Mouse (Mus musculus) spleen, adult 2 months (tissue): ENCODE data around the gene Zfp398. TPM values are rescaled to one million over a fixed set of nuclear protein-coding genes. Genes with fewer than 3 reads are reported as not detected.

Source experiments
- DNase-seq, 2 experiments: peaks; one replicate each; pipeline versions ENCODE4 v3.0.0 to v3.0.0-alpha.2; 2012 to 2021; ENCODE audit warnings: low spot score in 2 of 2, low read depth in 1 of 2
- H3K27ac ChIP-seq: fragments of 200-500 bp; 2 replicates; pipeline ENCODE4 v1.5.1; 2012; ENCODE audit warnings: low read length, inconsistent platforms; ENCODE audit not compliant: insufficient read depth
- H3K27me3 ChIP-seq: fragments of 200-500 bp; 2 replicates; pipeline ENCODE4 v1.6.1; 2012; ENCODE audit warnings: mild to moderate bottlenecking, moderate library complexity, low read length, inconsistent platforms; ENCODE audit not compliant: control insufficient read depth, insufficient read depth
- H3K36me3 ChIP-seq: fragments of 200-500 bp; 2 replicates; pipeline ENCODE4 v1.6.1; 2012; ENCODE audit warnings: mild to moderate bottlenecking, low read length, inconsistent platforms; ENCODE audit not compliant: control insufficient read depth, insufficient read depth
- H3K4me1 ChIP-seq: fragments of 200-500 bp; 2 replicates; pipeline ENCODE4 v1.6.1; 2011; ENCODE audit warnings: inconsistent platforms; ENCODE audit not compliant: control insufficient read depth, insufficient read depth, insufficient read length
- H3K4me3 ChIP-seq: fragments of 200-500 bp; 2 replicates; pipeline ENCODE4 v1.5.1; 2011; ENCODE audit warnings: mild to moderate bottlenecking, inconsistent platforms; ENCODE audit not compliant: insufficient read depth, insufficient read length; ENCODE audit errors: extremely low read depth
- CTCF ChIP-seq: fragments of 200-500 bp; IDR thresholded peaks from 2 replicates; pipeline ENCODE4 v1.5.1; 2011; ENCODE audit warnings: mild to moderate bottlenecking, inconsistent platforms; ENCODE audit not compliant: insufficient read depth, insufficient read length, insufficient replicate concordance; ENCODE audit errors: extremely low read depth
- POLR2A ChIP-seq: fragments of 200-500 bp; IDR thresholded peaks from 2 replicates; pipeline ENCODE4 v1.6.1; 2011; ENCODE audit warnings: low read depth, low read length, inconsistent platforms
- WGBS: fragments of 180-500 bp; shearing (Covaris S2); methylation state at CpG from one replicate; pipeline ENCODE4 v1.1.7; 2018; 5-methylcytosine and 5-hydroxymethylcytosine counted together
- polyA plus RNA-seq: library from polyadenylated mRNA; depleted of rRNA; stranded (reverse); fragments of >200 nt; gene quantifications from 2 replicates; pipeline ENCODE4 v1.2.3, GENCODE M21; 2012

The Zfp398 gene
- polyA plus RNA-seq, 1 experiment: 13.0 TPM

DNA sequence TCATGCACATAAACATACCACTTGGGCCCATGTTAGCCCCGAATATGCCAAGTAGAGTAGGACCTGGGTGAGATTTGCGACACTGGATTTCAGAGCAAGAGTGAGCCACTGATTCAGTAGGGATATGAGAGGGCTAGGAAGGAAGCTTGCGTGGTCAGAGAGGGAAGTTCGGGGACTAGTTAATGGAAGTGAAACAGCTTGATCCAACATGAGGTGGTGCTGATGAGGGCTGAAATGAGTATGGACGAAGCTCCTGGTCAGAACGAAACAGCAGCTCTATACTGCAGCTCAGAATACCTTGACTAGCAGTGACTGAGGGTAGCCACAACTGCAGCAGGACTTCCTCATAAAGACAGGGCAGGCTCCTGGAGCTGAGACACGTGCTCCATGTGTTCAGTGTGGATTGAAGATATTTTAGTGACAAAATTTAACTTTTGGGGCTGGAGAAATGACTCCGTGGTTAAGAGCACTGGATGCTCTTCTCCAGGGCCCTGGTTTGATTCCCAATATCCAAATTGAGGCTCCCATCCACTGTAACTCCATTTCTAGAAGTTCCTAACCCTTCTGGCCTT, 53.4 kb downstream of the Zfp398 start:
- TF ChIP-seq CTCF (no peak), POLR2A (no peak)
- Histone ChIP-seq H3K27ac (no peak overlapping the region), H3K4me1 (no peaks in the 10 kb centered on the region), H3K27me3 (no peaks in the 10 kb centered on the region), H3K36me3 (peaks cover 26% of the 10 kb centered on the region), H3K4me3 (no peak overlapping the region)
- no peak for DNase-seq
- 79% methylated on average over 8 of the region's 8 CpGs for WGBS

- 95% methylated on average over 6 of the region's 6 CpGs for WGBS
- no peaks in the 10 kb centered on the region for H3K4me1 ChIP-seq
- H3K27me3 ChIP-seq: no peaks in the 10 kb centered on the region
- no peak for DNase-seq
- H3K36me3 ChIP-seq: peaks cover 17% of the 10 kb centered on the region
- H3K27ac ChIP-seq: no peak overlapping the region
- TF ChIP-seq POLR2A (no peak), CTCF (no peak)
- no peak overlapping the region for H3K4me3 ChIP-seq
These were observed 64.0 kb downstream of the Zfp398 start for GRCm38 (mm10) chr6:47899416-47899815.

GRCm38 (mm10) chr6:47903587-47903986, 68.1 kb downstream of the Zfp398 start:
- 83% methylated on average over 4 of the region's 4 CpGs for WGBS
- Histone ChIP-seq H3K27me3 (no peaks in the 10 kb centered on the region), H3K36me3 (peaks cover 31% of the 10 kb centered on the region), H3K4me3 (no peak overlapping the region), H3K27ac (no peak overlapping the region), H3K4me1 (no peaks in the 10 kb centered on the region)
- no peak for TF ChIP-seq POLR2A
- TF ChIP-seq CTCF: no peak
- DNase-seq: no peak

- H3K4me1 ChIP-seq: no peaks in the 10 kb centered on the region
- no peak for DNase-seq
- H3K36me3 ChIP-seq: peaks cover 27% of the 10 kb centered on the region
- no peak overlapping the region for H3K4me3 ChIP-seq
- H3K27ac ChIP-seq: no peak overlapping the region
- H3K27me3 ChIP-seq: no peaks in the 10 kb centered on the region
- TF ChIP-seq CTCF (no peak), POLR2A (no peak)
- 96% methylated on average over 19 of the region's 19 CpGs for WGBS
These were observed 68.9 kb downstream of the Zfp398 start for GRCm38 (mm10) chr6:47904361-47904760.

DNA sequence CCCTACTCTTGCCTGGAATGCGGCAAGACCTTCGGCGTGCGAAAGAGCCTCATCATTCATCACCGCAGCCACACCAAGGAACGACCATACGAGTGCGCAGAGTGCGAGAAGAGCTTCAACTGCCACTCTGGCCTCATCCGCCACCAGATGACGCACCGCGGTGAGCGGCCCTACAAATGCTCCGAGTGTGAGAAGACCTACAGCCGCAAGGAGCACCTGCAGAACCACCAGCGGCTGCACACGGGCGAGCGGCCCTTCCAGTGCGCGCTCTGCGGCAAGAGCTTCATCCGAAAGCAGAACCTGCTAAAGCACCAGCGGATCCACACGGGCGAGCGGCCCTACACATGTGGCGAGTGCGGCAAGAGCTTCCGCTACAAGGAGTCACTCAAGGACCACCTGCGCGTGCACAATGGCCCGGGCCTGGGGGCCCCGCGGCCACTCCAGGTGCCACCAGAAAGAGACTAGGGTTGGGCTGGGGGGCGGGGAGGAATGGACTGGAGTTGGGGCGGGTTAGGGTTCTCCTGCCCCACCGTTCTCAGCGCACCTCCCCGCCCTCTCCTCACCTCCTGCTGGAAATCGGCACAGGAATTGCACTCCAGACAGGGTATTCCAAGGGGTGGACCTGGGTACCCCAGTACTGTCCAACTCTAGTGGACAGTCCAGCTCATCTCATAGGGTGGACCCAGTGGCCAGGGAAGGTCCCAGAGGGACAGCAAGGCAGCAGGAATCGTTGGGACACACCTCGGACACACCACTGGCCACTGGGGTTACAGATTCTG, 69.6 kb downstream of the Zfp398 start:
- no peak overlapping the region for H3K4me3 ChIP-seq
- H3K27ac ChIP-seq: no peak overlapping the region
- 96% methylated on average over 44 of the region's 44 CpGs for WGBS
- TF ChIP-seq CTCF (no peak), POLR2A (no peak)
- H3K27me3 ChIP-seq: no peaks in the 10 kb centered on the region
- peaks cover 27% of the 10 kb centered on the region for H3K36me3 ChIP-seq
- no peaks in the 10 kb centered on the region for H3K4me1 ChIP-seq
- no peak for DNase-seq

DNA sequence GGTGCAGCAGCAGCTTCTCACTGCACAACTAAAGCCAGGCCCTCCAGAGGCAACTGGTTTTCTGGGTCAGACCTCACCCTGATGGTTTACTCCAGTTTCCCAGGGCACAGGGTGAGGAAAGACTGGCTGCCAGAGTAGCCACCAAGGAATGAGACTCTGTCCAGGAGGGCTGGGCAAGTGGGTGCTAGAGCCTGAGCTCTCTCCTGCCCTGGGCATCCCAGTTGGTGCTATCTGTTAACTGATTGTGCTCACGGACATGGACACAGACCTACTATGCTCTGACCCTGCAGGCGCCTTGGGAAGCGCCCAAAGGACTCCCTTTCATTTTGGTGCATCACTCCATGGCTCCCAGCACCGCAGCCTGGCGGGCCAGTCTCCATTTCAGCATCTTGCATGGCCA, 70.9 kb downstream of the Zfp398 start:
- Histone ChIP-seq H3K4me3 (no peak overlapping the region), H3K27me3 (no peaks in the 10 kb centered on the region), H3K4me1 (no peaks in the 10 kb centered on the region), H3K27ac (no peak overlapping the region), H3K36me3 (peaks cover 24% of the 10 kb centered on the region)
- WGBS: 100% methylated on average over 5 of the region's 5 CpGs
- no peak for DNase-seq
- TF ChIP-seq POLR2A (no peak), CTCF (no peak)

- no peaks in the 10 kb centered on the region for H3K27me3 ChIP-seq
- H3K4me3 ChIP-seq: no peak overlapping the region
- 89% methylated on average over 1 of the region's 1 CpGs for WGBS
- no peak for DNase-seq
- no peaks in the 10 kb centered on the region for H3K4me1 ChIP-seq
- no peak for TF ChIP-seq POLR2A
- TF ChIP-seq CTCF: no peak
- H3K36me3 ChIP-seq: peaks cover 20% of the 10 kb centered on the region
- H3K27ac ChIP-seq: no peak overlapping the region
These were observed 73.5 kb downstream of the Zfp398 start for GRCm38 (mm10) chr6:47909007-47909406.
